Mouse (Mus musculus): ENCODE measurements around the gene Habp4.

GRCm38 (mm10) chr13:64211995-64212603 is 50.5 kb downstream of the Habp4 start:
- TF ChIP-seq CTCF (conservative IDR thresholded peaks at IDR 0.05; ENCODE audit: low read length) = no peak
- TF ChIP-seq NANOG (IDR thresholded peaks at IDR 0.05; ENCODE audit: borderline replicate concordance, low read length) = no peak
- no peak for TF ChIP-seq POU5F1 (IDR thresholded peaks at IDR 0.05; ENCODE audit: borderline replicate concordance, low read length)

All from E14TG2a.4 (cell line).